Mouse (Mus musculus) megakaryocyte, embryonic 14.5 days (primary cell): ENCODE measurements around the gene Gtf3c1.

ENCODE experiments used
- FLI1 ChIP-seq: IDR thresholded peaks from 2 replicates; pipeline ENCODE4 v1.6.1; 2012; ENCODE audit warnings: low read length, inconsistent platforms, mixed read lengths
- GATA1 ChIP-seq: IDR thresholded peaks from 3 replicates; pipeline ENCODE4 v1.6.1; 2012; ENCODE audit warnings: mixed read lengths, low read length, inconsistent platforms, borderline replicate concordance

DNA sequence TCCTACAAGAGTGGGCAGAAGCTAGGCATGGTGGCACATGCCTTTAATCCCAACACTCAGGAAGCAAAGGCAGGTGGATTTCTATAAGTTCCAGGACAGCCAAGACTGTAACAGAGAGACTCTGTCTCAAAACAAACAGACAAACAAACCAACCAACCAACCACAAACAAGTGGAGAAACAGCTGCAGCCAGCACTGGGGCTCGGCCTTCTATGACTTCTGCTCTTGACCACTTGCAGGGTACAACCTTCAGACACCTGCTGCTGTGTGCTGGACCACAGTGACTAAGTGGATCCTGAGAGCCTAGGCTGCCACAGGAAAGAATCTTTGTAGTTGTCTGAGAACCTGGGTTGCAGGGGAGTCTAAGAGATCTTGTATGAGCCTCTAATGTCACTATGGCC, 58.6 kb downstream of the Gtf3c1 start:
- TF ChIP-seq GATA1 (no peak), FLI1 (no peak)
